Mouse (Mus musculus) olfactory bulb, adult 2 months (tissue): ENCODE data around the gene Frmd4a. TPM values are rescaled to one million over a fixed set of nuclear protein-coding genes. Genes with fewer than 3 reads are reported as not detected.

Experiments used
- H3K27ac ChIP-seq: fragments of 200-500 bp; 2 replicates; pipeline ENCODE4 v1.5.1; 2012; ENCODE audit warnings: low read depth, low read length; ENCODE audit not compliant: insufficient read depth
- H3K4me1 ChIP-seq: fragments of 200-500 bp; 2 replicates; pipeline ENCODE4 v1.6.1; 2012; ENCODE audit warnings: low read length; ENCODE audit not compliant: control insufficient read depth, insufficient read depth
- H3K4me3 ChIP-seq: fragments of 200-500 bp; 2 replicates; pipeline ENCODE4 v1.5.1; 2012; ENCODE audit warnings: mild to moderate bottlenecking, low read depth, low read length, moderate library complexity; ENCODE audit not compliant: insufficient read depth
- CTCF ChIP-seq: fragments of 200-500 bp; IDR thresholded peaks from 2 replicates; pipeline ENCODE4 v1.5.1; 2012; ENCODE audit warnings: low read depth, mild to moderate bottlenecking, low read length, moderate library complexity; ENCODE audit not compliant: insufficient read depth
- POLR2A ChIP-seq: fragments of 200-500 bp; IDR thresholded peaks from 2 replicates; pipeline ENCODE4 v1.6.1; 2012; ENCODE audit warnings: mild to moderate bottlenecking, low read depth, low read length, moderate library complexity; ENCODE audit not compliant: insufficient read depth
- WGBS: fragments of 180-500 bp; shearing (Covaris S2); methylation state at CpG from one replicate; pipeline ENCODE4 v1.1.7; 2018; 5-methylcytosine and 5-hydroxymethylcytosine counted together
- polyA plus RNA-seq: library from polyadenylated mRNA; stranded (reverse); fragments of >200 nt; gene quantifications from 2 replicates; pipeline ENCODE4 v1.2.4, GENCODE M21; 2012; ENCODE audit warnings: low replicate concordance; ENCODE audit not compliant: missing spikeins, insufficient read depth, insufficient read length

The Frmd4a gene
- polyA plus RNA-seq, 1 experiment = not detected

GRCm38 (mm10) chr2:4286390-4286901, 268.9 kb downstream of the Frmd4a start:
- Histone ChIP-seq H3K27ac (no peak overlapping the region), H3K4me1 (peaks cover 10% of the 10 kb centered on the region), H3K4me3 (peak overlapping the region; percentile 18)
- WGBS = 62% methylated on average over 8 of the region's 8 CpGs
- TF ChIP-seq POLR2A (no peak), CTCF (no peak)

GRCm38 (mm10) chr2:4290475-4290874, 273.0 kb downstream of the Frmd4a start:
- no peak overlapping the region for H3K4me3 ChIP-seq
- 97% methylated on average over 2 of the region's 2 CpGs for WGBS
- peaks cover 10% of the 10 kb centered on the region for H3K4me1 ChIP-seq
- no peak overlapping the region for H3K27ac ChIP-seq
- TF ChIP-seq POLR2A = no peak
- TF ChIP-seq CTCF = no peak

GRCm38 (mm10) chr2:4291100-4291499, 273.6 kb downstream of the Frmd4a start:
- TF ChIP-seq POLR2A = no peak
- no peak for TF ChIP-seq CTCF
- H3K4me1 ChIP-seq = peaks cover 12% of the 10 kb centered on the region
- H3K27ac ChIP-seq = no peak overlapping the region
- H3K4me3 ChIP-seq = no peak overlapping the region
- WGBS = 34% methylated on average over 2 of the region's 2 CpGs

- WGBS = 91% methylated on average over 3 of the region's 3 CpGs
- H3K27ac ChIP-seq = no peak overlapping the region
- TF ChIP-seq CTCF (no peak), POLR2A (no peak)
These were observed 274.2 kb downstream of the Frmd4a start for GRCm38 (mm10) chr2:4291671-4292070.

GRCm38 (mm10) chr2:4293726-4294125, 276.2 kb downstream of the Frmd4a start:
- TF ChIP-seq POLR2A (no peak), CTCF (no peak)
- H3K4me1 ChIP-seq = peaks cover 10% of the 10 kb centered on the region
- H3K27ac ChIP-seq = no peak overlapping the region
- H3K4me3 ChIP-seq = no peak overlapping the region
- 95% methylated on average over 1 of the region's 1 CpGs for WGBS

More at GRCm38 (mm10) chr2:4291671-4292070, 274.2 kb downstream of the Frmd4a start:
- H3K4me1 ChIP-seq = peaks cover 8% of the 10 kb centered on the region
- no peak overlapping the region for H3K4me3 ChIP-seq

GRCm38 (mm10) chr2:4295641-4296040, 278.1 kb downstream of the Frmd4a start:
- TF ChIP-seq CTCF (no peak), POLR2A (no peak)
- Histone ChIP-seq H3K4me3 (no peak overlapping the region), H3K4me1 (peaks cover 20% of the 10 kb centered on the region), H3K27ac (no peak overlapping the region)

GRCm38 (mm10) chr2:4296881-4297280, 279.4 kb downstream of the Frmd4a start:
- WGBS = 62% methylated on average over 10 of the region's 10 CpGs
- TF ChIP-seq POLR2A (no peak), CTCF (no peak)
- Histone ChIP-seq H3K4me3 (no peak overlapping the region), H3K27ac (no peak overlapping the region), H3K4me1 (peaks cover 24% of the 10 kb centered on the region)

- Histone ChIP-seq H3K4me1 (peaks cover 24% of the 10 kb centered on the region), H3K4me3 (no peak overlapping the region), H3K27ac (no peak overlapping the region; the same call in 1 of the 2 replicates)
- TF ChIP-seq POLR2A = no peak
- TF ChIP-seq CTCF = no peak
- 24% methylated on average over 19 of the region's 19 CpGs for WGBS
These were observed 281.1 kb downstream of the Frmd4a start for GRCm38 (mm10) chr2:4298325-4299215.

- H3K27ac ChIP-seq = no peak overlapping the region
- H3K4me1 ChIP-seq = peaks cover 24% of the 10 kb centered on the region
- no peak overlapping the region for H3K4me3 ChIP-seq
- 80% methylated on average over 12 of the region's 12 CpGs for whole genome bisulfite sequencing
- TF ChIP-seq CTCF (no peak), POLR2A (no peak)
These were observed 282.1 kb downstream of the Frmd4a start for GRCm38 (mm10) chr2:4299593-4299992.

GRCm38 (mm10) chr2:4300383-4300811, 282.9 kb downstream of the Frmd4a start:
- Histone ChIP-seq H3K4me3 (peak overlapping the region; percentile 37), H3K4me1 (peaks cover 24% of the 10 kb centered on the region), H3K27ac (peak overlapping the region; percentile 49)
- TF ChIP-seq CTCF (no peak), POLR2A (no peak)
- 30% methylated on average over 13 of the region's 13 CpGs for WGBS
